Mouse (Mus musculus): Measurements from ENCODE around the gene Maff.
A peak's percentile ranks its signal among the peaks of the same experiment; 100 is the strongest.

Maff gene

DNA sequence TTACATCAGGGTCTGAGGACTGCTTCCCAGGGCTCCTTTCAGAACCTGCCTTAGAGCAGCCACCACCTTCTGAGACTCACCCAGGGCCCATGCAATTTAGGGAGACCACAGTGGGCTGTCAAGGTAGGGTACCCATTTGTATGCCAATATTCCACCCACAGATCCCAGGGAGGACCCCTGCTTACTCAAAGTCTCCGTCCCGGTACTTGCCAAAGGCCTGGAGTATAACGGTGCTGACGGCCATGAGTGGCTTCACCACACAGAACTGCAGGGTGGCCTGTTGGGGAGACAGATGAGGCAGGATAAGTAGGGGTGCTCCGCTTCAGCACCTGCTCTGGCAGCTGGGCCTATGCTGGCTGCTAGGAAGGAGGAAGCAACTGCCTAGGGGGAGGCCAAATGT, 20.0 kb downstream of the Maff start:
- no peak for DNase-seq

- no peak for DNase-seq
These were observed 21.9 kb downstream of the Maff start for GRCm38 (mm10) chr15:79368313-79368811.

DNA sequence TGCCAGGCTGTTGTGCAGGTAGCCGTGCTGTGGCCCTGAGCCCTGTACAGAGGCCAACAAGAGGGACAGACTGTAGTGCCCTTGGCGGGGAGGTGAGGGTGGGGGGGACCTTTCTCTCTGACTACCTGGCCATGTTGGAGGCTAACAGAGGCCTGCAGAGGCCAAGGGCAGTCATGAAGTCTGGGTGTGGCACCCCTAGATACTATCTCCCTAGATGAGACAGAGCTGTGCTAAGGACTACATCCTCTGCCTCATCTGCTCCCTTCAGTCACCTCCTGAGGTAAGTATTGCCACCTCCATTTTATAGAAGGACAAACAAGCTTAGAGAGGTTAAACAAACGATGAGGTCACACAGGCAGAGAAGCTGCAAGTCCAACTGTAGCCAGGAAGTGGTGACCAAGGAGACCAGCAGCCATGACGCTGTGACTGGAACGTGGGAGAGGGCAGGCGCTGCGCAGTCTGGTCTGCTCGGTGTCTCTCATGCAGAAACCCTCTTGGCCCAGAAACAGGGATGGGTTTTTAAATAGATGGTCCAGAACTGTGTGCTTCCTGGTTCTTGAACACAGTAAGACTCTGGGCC, 22.5 kb downstream of the Maff start:
- DNase-seq = no peak

DNA sequence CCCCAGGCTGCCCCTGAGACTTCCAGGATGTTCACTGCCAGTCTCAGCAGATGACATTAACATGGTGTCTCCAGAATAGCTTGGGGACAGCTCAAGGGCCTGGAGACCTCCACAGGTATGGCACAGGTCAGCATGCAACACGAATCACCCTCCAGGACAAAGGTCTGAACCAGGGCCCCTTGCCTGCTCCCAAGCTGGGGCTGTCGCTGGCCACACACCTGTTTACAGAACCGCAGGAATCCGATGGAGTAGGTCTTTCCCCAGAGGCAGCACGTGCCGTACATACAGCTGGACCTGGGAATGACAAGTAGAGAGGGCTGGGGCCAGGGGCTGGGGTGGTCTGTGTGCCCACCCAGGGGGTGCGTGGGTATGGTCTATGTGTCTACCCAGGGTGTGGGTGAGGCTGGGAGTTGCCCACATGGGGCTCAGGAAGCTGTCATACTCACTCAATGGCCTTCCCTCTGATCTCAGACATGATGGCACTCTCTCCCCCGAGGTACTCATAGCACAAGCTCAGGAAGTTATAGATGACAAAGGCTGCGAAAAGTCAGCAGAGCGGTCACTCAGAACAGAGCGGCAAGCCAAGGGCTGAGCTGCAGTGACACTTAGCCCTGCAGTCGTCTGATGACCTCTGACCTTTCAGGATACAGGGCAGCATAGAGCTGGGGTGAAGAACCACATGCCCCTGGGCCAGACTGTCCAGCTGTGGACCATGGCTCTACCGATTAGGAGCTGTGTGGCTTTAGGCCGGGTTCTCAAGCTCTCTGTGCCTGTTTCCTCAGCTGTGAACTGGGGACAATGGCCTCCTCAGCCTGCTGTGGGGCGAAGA, 23.2 kb downstream of the Maff start:
- DNase-seq = no peak

GRCm38 (mm10) chr15:79370281-79370843, 23.9 kb downstream of the Maff start:
- DNase-seq = no peak

GRCm38 (mm10) chr15:79374760-79375159, 28.3 kb downstream of the Maff start:
- peak; percentile 62 to 77 for DNase-seq

DNA sequence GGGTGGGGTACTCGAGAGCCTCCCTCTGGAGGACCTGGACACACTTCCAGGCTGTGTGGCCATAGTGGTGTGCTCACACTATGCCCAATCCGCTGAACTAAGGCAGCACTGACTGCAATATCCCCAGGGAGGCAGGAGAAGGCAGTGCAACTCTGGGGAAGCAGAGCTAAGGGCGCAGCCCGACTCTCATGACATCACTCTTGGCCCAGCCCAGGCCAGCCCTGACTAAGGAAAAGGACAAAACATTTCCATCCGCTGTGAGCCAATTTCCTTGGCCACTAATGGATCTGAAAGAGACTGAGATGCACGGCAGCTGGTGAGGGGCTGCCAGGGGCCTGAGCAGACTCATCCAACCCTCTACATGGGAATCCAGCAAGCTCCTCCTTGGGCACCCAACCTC, 31.3 kb downstream of the Maff start:
- no peak for DNase-seq

DNA sequence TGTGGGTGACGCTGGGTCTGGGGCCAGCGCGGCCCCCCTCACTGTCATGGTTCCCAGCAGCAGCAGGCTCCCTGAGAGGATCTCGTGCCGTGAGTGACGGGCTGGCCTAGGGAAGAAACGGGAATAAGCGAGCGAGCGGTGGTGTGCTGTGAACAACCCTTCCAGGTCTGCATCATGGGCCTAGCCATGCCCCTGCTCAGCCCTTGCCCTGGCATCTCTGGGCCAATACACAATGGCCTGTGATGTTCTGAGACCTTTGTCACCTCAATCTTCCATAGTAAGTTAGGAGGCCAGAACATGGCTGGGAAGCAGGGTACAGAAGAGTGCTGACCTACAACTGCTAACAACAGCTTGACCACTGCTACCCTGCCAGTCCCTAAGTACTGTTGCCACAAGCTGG, 32.2 kb downstream of the Maff start:
- no peak for DNase-seq

GRCm38 (mm10) chr15:79379658-79380057, 33.2 kb downstream of the Maff start:
- no peak for DNase-seq

DNA sequence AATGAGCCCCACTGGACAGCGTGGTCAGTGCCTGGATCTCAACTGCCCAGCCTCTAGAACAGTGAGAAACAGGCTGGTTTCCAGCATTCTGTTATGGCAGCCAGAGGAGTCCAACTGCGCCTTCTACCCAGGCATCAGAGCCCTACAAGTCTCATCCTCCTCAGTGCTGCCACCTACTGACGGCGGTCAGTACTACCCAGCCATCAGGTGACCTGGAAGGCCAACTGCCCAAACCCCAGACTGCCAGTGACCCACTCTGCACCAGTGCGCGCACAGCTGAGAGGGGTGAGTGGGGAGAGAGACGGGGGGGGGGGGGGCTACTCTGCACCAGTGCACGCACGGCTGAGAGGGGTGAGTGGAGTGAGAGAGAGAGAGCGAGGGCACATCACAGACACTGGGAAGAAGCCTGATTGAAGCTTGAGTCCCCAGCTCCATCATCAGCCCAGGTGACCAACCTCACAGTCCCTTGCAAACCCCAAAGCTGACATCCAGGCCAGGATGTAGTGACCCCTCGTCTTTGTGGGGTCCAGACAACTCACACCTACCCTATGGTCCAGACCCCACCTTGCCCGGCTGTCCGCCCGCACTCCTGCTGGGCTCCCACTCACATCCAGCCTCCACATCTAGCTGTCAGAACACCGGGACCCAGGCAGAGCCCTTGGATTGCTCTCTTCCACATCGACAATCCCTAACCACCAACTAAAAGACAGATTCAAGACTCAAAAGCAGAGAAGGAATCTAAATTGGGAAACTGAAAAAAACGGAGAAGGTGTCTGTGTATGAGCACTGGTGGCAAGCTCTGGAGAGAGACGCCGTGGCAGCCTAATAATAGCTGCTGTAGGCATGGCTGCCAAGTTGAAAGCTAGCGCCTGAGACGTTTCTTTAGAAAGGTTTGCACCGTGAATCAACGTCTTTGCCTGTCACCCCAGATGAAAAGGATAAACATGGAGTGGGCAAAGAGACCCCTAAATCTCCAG, 34.3 kb downstream of the Maff start:
- DNase-seq = no peak

- peak; percentile 66 to 80 for DNase-seq
These were observed 35.2 kb downstream of the Maff start for GRCm38 (mm10) chr15:79381644-79382043.

- no peak for DNase-seq
These were observed 40.7 kb downstream of the Maff start for GRCm38 (mm10) chr15:79387081-79387480.

- DNase-seq = no peak
These were observed 41.2 kb downstream of the Maff start for GRCm38 (mm10) chr15:79387611-79388010.

GRCm38 (mm10) chr15:79388171-79388570, 41.8 kb downstream of the Maff start:
- DNase-seq = no peak

- DNase-seq = no peak
These were observed 44.0 kb downstream of the Maff start for GRCm38 (mm10) chr15:79390434-79390833.

DNA sequence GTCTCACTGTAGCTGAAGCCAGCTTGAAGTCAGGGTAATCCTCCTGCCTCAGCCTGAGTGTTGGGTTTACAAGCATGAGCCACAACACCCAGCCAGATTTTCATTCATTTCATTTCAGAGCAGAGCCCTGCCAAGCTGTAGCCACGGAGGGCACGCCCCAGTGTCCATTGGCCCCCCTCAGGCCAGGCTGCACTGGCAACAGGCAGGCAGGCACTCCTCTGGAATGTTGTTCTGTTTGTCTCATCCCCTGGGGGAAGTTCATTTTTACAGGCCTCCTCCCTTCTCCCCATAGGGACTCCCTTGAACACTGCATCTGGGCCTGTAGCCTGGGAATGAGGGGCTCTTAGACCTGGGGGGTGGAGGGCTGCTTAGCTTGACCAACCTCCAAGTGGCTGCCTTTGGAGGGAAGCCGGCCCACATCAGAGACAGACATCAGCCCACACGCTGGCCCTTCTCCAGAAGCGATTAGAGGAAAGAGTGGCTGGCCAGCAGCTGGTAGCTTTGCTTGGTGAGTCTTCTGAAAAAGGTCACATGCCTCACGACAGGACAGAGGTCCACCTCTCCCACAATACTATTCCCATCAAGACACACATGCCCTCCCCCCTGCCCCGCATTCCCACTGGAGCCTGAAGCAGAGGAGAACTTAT, 45.1 kb downstream of the Maff start:
- DNase-seq = no peak

DNA sequence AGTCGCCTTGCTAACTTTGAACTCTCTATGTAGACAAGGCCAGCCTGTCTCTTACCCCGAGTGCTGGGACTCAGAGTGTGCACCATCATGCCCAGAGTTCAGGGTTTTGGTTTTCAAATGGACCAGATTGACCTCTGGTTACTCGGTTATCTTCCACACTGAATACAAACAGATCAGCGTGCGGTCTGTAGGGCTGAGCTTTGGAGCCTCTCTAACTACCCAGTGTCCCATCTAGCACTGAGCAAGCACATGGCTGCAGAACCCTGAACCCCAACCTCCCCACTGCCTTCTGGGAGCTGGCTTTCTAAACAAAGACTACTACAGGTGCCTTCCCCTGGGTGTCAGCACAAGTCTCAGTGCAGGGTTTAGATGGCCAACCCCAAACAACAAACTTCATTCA, 46.1 kb downstream of the Maff start:
- DNase-seq = no peak

- no peak for DNase-seq
These were observed 46.7 kb downstream of the Maff start for GRCm38 (mm10) chr15:79393101-79393500.

- no peak for DNase-seq
These were observed 48.4 kb downstream of the Maff start for GRCm38 (mm10) chr15:79394842-79395241.

DNA sequence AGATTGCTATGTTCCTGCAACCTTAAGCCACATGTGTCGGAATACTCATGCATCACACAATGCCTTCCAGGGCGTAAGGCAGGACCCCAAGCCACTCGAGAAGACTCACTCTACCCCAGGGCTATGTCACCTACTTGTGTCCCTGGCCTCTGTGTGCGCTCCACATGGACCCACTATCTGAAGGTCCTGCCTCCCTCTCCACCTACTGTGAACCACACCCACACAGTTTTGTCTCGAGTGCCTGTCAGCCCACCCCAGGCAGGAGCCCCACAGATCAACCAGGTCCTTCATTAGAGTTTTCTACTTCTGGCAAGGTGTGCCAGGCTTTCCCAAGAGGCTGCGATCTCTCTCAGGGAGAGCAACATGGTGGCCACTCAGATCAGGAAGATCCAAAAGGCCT, 48.9 kb downstream of the Maff start:
- no peak for DNase-seq

- DNase-seq = no peak
These were observed 50.3 kb downstream of the Maff start for GRCm38 (mm10) chr15:79396736-79397135.
